Mouse (Mus musculus): ENCODE results near the gene Furin. TPM values are rescaled to one million over a fixed set of nuclear protein-coding genes. Genes with fewer than 3 reads are reported as not detected.
A peak's percentile ranks its signal among the peaks of the same experiment; 100 is the strongest.

Gene Furin
- polyA plus RNA-seq, 1 experiment: 35.7 TPM

DNA sequence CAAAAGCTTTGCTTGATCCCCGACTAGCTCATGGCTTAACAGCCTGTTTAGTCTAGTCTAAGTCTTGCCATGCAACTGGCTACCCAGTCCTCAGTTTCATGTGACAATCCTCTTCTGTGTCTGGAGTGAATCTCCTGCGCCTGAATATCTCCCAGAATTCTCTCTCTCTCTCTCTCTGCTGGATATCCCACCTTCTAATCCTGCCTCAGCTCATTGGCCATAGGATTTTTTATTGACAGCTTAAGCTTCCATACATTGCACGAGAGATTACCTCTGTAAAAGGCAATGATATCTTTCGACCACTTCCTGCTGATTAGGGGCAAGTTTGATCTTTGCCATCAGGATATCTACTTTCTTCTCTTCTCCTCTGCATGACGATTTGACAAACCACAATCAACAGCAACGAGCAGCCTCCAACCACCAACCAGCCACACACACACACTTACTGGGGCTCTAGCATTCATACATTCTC, 44.4 kb upstream of the Furin start:
- 50% methylated on average over 6 of the region's 6 CpGs for WGBS
- H3K27ac ChIP-seq (ENCODE audit: insufficient read depth, low read length): peak overlapping the region; percentile 48
- no peak for TF ChIP-seq CTCF (IDR thresholded peaks at IDR 0.05; ENCODE audit: extremely low read depth, insufficient read depth, insufficient read length, insufficient replicate concordance)
- TF ChIP-seq POLR2A (IDR thresholded peaks at IDR 0.05; ENCODE audit: low read depth, low read length): no peak
- peaks cover 11% of the 10 kb centered on the region; the same call in 1 of the 2 replicates for H3K4me1 ChIP-seq (ENCODE audit: control insufficient read depth, insufficient read depth, insufficient read length)
- H3K36me3 ChIP-seq (ENCODE audit: control insufficient read depth, insufficient read depth, low read length): no peaks in the 10 kb centered on the region
- no peaks in the 10 kb centered on the region for H3K27me3 ChIP-seq (ENCODE audit: control insufficient read depth, insufficient read depth, low read length)
- peak in 1 of 2 experiments; percentile 33 for DNase-seq (ENCODE audit: low read depth in 1 of 2, low spot score in 2 of 2)
- no peak overlapping the region for H3K4me3 ChIP-seq (ENCODE audit: extremely low read depth, insufficient read depth, insufficient read length)

DNA sequence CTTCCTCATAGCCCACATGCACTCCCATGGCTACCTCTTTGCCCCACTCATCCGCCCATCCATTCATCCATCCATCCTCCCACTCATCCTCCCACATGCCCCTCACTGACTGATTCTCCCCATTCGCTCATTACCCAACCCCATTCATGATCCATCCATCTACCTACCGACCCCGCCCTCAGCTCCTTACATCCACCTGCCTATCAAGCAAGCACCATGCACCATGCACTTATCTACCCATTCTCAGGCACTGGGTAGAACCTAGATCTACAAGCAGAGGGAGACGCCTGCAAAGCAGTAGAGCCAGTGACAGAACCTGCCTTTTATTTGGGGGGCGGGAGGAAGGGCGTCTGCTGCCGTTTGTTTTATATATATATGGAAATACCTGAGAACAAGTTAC, 42.1 kb upstream of the Furin start:
- no peaks in the 10 kb centered on the region for H3K36me3 ChIP-seq (ENCODE audit: control insufficient read depth, insufficient read depth, low read length)
- 84% methylated on average over 8 of the region's 8 CpGs for WGBS
- H3K4me3 ChIP-seq (ENCODE audit: extremely low read depth, insufficient read depth, insufficient read length): no peak overlapping the region
- peak overlapping the region; percentile 21; the same call in 1 of the 2 replicates for H3K27ac ChIP-seq (ENCODE audit: insufficient read depth, low read length)
- no peak for TF ChIP-seq CTCF (IDR thresholded peaks at IDR 0.05; ENCODE audit: extremely low read depth, insufficient read depth, insufficient read length, insufficient replicate concordance)
- no peak for DNase-seq (ENCODE audit: low read depth in 1 of 2, low spot score in 2 of 2)
- H3K27me3 ChIP-seq (ENCODE audit: control insufficient read depth, insufficient read depth, low read length): no peaks in the 10 kb centered on the region
- peaks cover 8% of the 10 kb centered on the region; the same call in 1 of the 2 replicates for H3K4me1 ChIP-seq (ENCODE audit: control insufficient read depth, insufficient read depth, insufficient read length)

GRCm38 (mm10) chr7:80446221-80446878, 41.1 kb upstream of the Furin start:
- no peak overlapping the region for H3K4me3 ChIP-seq (ENCODE audit: extremely low read depth, insufficient read depth, insufficient read length)
- no peaks in the 10 kb centered on the region for H3K27me3 ChIP-seq (ENCODE audit: control insufficient read depth, insufficient read depth, low read length)
- H3K27ac ChIP-seq (ENCODE audit: insufficient read depth, low read length): peak overlapping the region; percentile 67; the same call in 1 of the 2 replicates
- TF ChIP-seq CTCF (IDR thresholded peaks at IDR 0.05; ENCODE audit: extremely low read depth, insufficient read depth, insufficient read length, insufficient replicate concordance) (no peak), POLR2A (IDR thresholded peaks at IDR 0.05; ENCODE audit: low read depth, low read length) (no peak)
- H3K4me1 ChIP-seq (ENCODE audit: control insufficient read depth, insufficient read depth, insufficient read length): peaks cover 8% of the 10 kb centered on the region; the same call in 1 of the 2 replicates
- no peaks in the 10 kb centered on the region for H3K36me3 ChIP-seq (ENCODE audit: control insufficient read depth, insufficient read depth, low read length)
- DNase-seq (ENCODE audit: low read depth in 1 of 2, low spot score in 2 of 2): no peak
- 70% methylated on average over 7 of the region's 7 CpGs for WGBS

DNA sequence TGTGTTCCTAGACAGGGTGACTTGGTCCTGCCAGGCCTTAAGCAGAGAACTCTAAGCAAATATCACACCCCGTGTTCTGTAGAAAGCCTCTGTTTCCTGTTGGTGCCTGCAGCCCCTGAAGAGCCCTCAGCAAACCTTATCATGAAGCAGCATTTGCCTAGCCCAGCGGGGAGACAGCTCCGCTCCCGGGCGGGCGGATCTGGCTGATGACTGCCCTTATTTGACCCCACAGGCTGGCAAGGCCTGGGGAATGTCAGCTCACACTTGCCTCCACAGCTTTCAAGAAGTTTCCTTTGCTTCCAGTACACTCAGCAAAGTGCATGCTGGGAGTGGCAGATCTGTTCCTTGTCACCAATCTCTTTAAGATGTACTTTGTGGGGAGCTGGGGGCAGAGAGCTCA, 40.3 kb upstream of the Furin start:
- Histone ChIP-seq H3K27me3 (ENCODE audit: control insufficient read depth, insufficient read depth, low read length) (no peaks in the 10 kb centered on the region), H3K36me3 (ENCODE audit: control insufficient read depth, insufficient read depth, low read length) (no peaks in the 10 kb centered on the region), H3K27ac (ENCODE audit: insufficient read depth, low read length) (peak overlapping the region; percentile 67), H3K4me1 (ENCODE audit: control insufficient read depth, insufficient read depth, insufficient read length) (peaks cover 8% of the 10 kb centered on the region; the same call in 1 of the 2 replicates), H3K4me3 (ENCODE audit: extremely low read depth, insufficient read depth, insufficient read length) (no peak overlapping the region)
- 57% methylated on average over 6 of the region's 6 CpGs for WGBS
- no peak for TF ChIP-seq CTCF (IDR thresholded peaks at IDR 0.05; ENCODE audit: extremely low read depth, insufficient read depth, insufficient read length, insufficient replicate concordance)
- no peak for TF ChIP-seq POLR2A (IDR thresholded peaks at IDR 0.05; ENCODE audit: low read depth, low read length)
- DNase-seq (ENCODE audit: low read depth in 1 of 2, low spot score in 2 of 2): no peak

DNA sequence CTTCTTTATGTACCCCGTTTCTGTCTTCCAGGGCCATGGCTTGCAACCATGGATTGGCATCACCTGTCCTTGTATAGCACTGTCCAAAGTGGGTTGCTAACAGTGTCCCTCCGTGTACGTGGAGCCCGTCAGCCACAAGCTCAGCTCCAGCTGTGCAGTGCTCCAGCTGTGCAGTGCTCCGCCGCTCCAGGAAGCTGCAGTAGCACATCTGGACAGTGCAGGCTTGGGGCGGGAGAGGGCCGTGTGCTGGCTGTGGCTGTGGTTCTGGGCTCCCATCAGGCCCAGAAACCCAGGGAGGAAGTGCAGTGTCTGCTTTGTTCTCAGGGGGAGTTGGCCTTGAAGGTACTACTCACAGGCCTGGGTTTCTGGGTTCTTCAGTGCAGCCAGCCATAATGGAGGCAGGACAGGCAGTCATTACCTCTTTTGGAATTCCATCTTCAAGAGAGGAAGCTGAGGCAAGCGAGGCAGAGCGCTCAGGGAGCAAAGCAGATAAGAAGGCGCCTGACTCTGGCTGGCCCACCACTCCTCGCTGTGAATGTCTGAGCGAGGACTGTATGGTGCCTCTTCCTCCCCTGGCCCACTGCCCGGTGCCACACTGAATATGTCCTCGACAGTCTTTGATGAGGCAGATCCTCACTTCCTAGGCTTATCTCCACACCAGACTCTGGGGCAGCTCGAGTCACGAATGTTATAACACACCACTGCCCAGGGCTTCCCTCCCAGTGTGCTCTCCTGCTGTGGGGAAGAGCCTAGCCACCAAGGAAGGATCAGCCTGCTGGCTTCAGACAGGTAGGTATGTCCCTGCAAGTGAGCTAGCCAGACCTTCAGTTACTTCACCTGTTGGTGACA, 39.4 kb upstream of the Furin start:
- Histone ChIP-seq H3K4me3 (ENCODE audit: extremely low read depth, insufficient read depth, insufficient read length) (no peak overlapping the region), H3K36me3 (ENCODE audit: control insufficient read depth, insufficient read depth, low read length) (no peaks in the 10 kb centered on the region), H3K27me3 (ENCODE audit: control insufficient read depth, insufficient read depth, low read length) (no peaks in the 10 kb centered on the region), H3K4me1 (ENCODE audit: control insufficient read depth, insufficient read depth, insufficient read length) (peaks cover 8% of the 10 kb centered on the region; the same call in 1 of the 2 replicates), H3K27ac (ENCODE audit: insufficient read depth, low read length) (peak overlapping the region; percentile 56)
- TF ChIP-seq POLR2A (IDR thresholded peaks at IDR 0.05; ENCODE audit: low read depth, low read length) (no peak), CTCF (IDR thresholded peaks at IDR 0.05; ENCODE audit: extremely low read depth, insufficient read depth, insufficient read length, insufficient replicate concordance) (no peak)
- WGBS: 41% methylated on average over 17 of the region's 17 CpGs
- no peak for DNase-seq (ENCODE audit: low read depth in 1 of 2, low spot score in 2 of 2)

DNA sequence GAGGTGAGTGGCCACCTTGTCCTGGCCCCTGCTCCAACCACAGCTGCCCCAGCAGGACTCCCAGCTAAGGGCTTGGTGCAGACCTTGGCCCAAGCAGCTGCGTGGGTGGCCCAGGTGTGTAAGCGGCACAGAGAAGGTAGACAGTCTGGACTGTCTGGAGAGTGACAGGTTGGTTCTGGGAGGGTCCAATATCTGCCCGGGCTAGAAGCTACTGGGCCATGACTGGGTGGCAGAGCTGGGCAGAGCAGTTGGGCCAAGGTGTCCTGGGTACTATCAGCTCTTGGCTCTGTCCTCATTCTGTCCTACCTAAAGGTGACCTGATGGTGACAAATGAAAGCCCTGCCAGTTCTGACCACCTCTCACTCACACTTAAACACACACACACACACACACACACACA, 37.9 kb upstream of the Furin start:
- 92% methylated on average over 3 of the region's 3 CpGs for WGBS
- no peak overlapping the region for H3K27ac ChIP-seq (ENCODE audit: insufficient read depth, low read length)
- no peaks in the 10 kb centered on the region for H3K36me3 ChIP-seq (ENCODE audit: control insufficient read depth, insufficient read depth, low read length)
- no peak overlapping the region for H3K4me3 ChIP-seq (ENCODE audit: extremely low read depth, insufficient read depth, insufficient read length)
- DNase-seq (ENCODE audit: low read depth in 1 of 2, low spot score in 2 of 2): no peak
- H3K4me1 ChIP-seq (ENCODE audit: control insufficient read depth, insufficient read depth, insufficient read length): peaks cover 8% of the 10 kb centered on the region; the same call in 1 of the 2 replicates
- no peaks in the 10 kb centered on the region for H3K27me3 ChIP-seq (ENCODE audit: control insufficient read depth, insufficient read depth, low read length)
- TF ChIP-seq CTCF (IDR thresholded peaks at IDR 0.05; ENCODE audit: extremely low read depth, insufficient read depth, insufficient read length, insufficient replicate concordance) (no peak), POLR2A (IDR thresholded peaks at IDR 0.05; ENCODE audit: low read depth, low read length) (no peak)
